Mouse (Mus musculus) thymus, adult 2 months (tissue): ENCODE data around the gene Prr7.
A peak's percentile ranks its signal among the peaks of the same experiment; 100 is the strongest.

Source experiments
- CTCF ChIP-seq: fragments of 200-500 bp; IDR thresholded peaks from 2 replicates; pipeline ENCODE4 v1.5.1; 2012; ENCODE audit warnings: mild to moderate bottlenecking, control low read depth, low read length, moderate library complexity, borderline replicate concordance; ENCODE audit not compliant: control insufficient read depth, poor library complexity, insufficient read depth; ENCODE audit errors: extremely low read depth
- POLR2A ChIP-seq: fragments of 200-500 bp; IDR thresholded peaks from 2 replicates; pipeline ENCODE4 v1.6.1; 2012; ENCODE audit warnings: mild to moderate bottlenecking, low read length, control low read depth, moderate library complexity; ENCODE audit not compliant: control insufficient read depth, poor library complexity, insufficient read depth; ENCODE audit errors: extremely low read depth

- TF ChIP-seq CTCF (peak; percentile 53; the same call in 1 of the 2 replicates), POLR2A (no peak)
Measured at GRCm38 (mm10) chr13:55507877-55508276, 43.8 kb downstream of the Prr7 start.
